Mouse (Mus musculus) brain, embryonic 14.5 days (tissue): ENCODE measurements around the gene Ferd3l. TPM values are rescaled to one million over a fixed set of nuclear protein-coding genes. Genes with fewer than 3 reads are reported as not detected.

ENCODE experiments used
- DNase-seq: peaks from one replicate; pipeline ENCODE4 v3.0.0-alpha.2; 2011; ENCODE audit warnings: low read depth
- CTCF ChIP-seq: fragments of 200-500 bp; IDR thresholded peaks from 2 replicates; pipeline ENCODE4 v1.5.1; 2012; ENCODE audit warnings: inconsistent platforms, mild to moderate bottlenecking, moderate library complexity, borderline replicate concordance; ENCODE audit not compliant: insufficient read depth, insufficient read length; ENCODE audit errors: extremely low read depth
- POLR2A ChIP-seq: fragments of 200-500 bp; IDR thresholded peaks from 2 replicates; pipeline ENCODE4 v1.6.1; 2012; ENCODE audit warnings: mild to moderate bottlenecking, inconsistent platforms, borderline replicate concordance; ENCODE audit not compliant: poor library complexity, insufficient read depth, insufficient read length, severe bottlenecking; ENCODE audit errors: extremely low read depth
- polyA plus RNA-seq: library from polyadenylated mRNA; depleted of rRNA; stranded (reverse); fragments of >200 nt; gene quantifications from 2 replicates; pipeline ENCODE4 v1.2.3, GENCODE M21; 2012; rRNA removed

Ferd3l gene
- polyA plus RNA-seq, 1 experiment, result 0.86 TPM

- DNase-seq, result peak; percentile 34
- TF ChIP-seq POLR2A, result no peak
Measured at GRCm38 (mm10) chr12:33967514-33967913, 39.3 kb downstream of the Ferd3l start.

GRCm38 (mm10) chr12:33968041-33968897, 40.0 kb downstream of the Ferd3l start:
- no peak for TF ChIP-seq CTCF
- TF ChIP-seq POLR2A, result no peak
- peak; percentile 41 for DNase-seq

GRCm38 (mm10) chr12:33968898-33969178, 40.6 kb downstream of the Ferd3l start:
- DNase-seq, result no peak

More at GRCm38 (mm10) chr12:33968898-33969178, 40.6 kb downstream of the Ferd3l start:
- no peak for TF ChIP-seq CTCF
- no peak for TF ChIP-seq POLR2A

Other genes with a start within 250 kb of the Ferd3l start
- gene Twist1, start 29.2 kb downstream of the Ferd3l start, polyA plus RNA-seq, result 14.0 and 15.1 TPM in 2 replicates